Mouse (Mus musculus) limb, embryonic 14.5 days (tissue): ENCODE results near the gene Pkp4. TPM values are rescaled to one million over a fixed set of nuclear protein-coding genes. Genes with fewer than 3 reads are reported as not detected.

Experiments used
- ATAC-seq: fragments of 200-750 bp; cut with Nextera tagmentation; 2 replicates; pipeline ENCODE4 v1.8.0; 2017; ENCODE audit warnings: low read depth, moderate number of reproducible peaks, moderate TSS enrichment; ENCODE audit not compliant: low FRiP score
- DNase-seq: peaks from one replicate; pipeline ENCODE4 v3.0.0-alpha.2; 2015; ENCODE audit warnings: low spot score
- H3K27ac ChIP-seq: fragments of 300-500 bp; sonication (generic); replicated peaks from 2 replicates; pipeline ENCODE4 v1.5.1; 2014; ENCODE audit warnings: low read depth, mild to moderate bottlenecking, low read length, moderate library complexity, mixed read lengths
- H3K27me3 ChIP-seq: fragments of 300-500 bp; sonication (generic); 2 replicates; pipeline ENCODE4 v1.6.1; 2014; ENCODE audit warnings: low read length, mixed read lengths; ENCODE audit not compliant: control insufficient read depth, insufficient read depth
- H3K36me3 ChIP-seq: fragments of 300-500 bp; sonication (generic); 2 replicates; pipeline ENCODE4 v1.6.1; 2014; ENCODE audit warnings: mild to moderate bottlenecking, low read length, moderate library complexity, mixed read lengths; ENCODE audit not compliant: control insufficient read depth, insufficient read depth
- H3K4me1 ChIP-seq: fragments of 300-500 bp; sonication (generic); 2 replicates; pipeline ENCODE4 v1.6.1; 2014; ENCODE audit warnings: antibody characterized with exemption, low read length, mixed read lengths; ENCODE audit not compliant: control insufficient read depth, insufficient read depth
- H3K4me2 ChIP-seq: fragments of 300-500 bp; sonication (generic); replicated peaks from 2 replicates; pipeline ENCODE4 v1.6.1; 2014; ENCODE audit warnings: low read depth, mild to moderate bottlenecking, low read length, moderate library complexity; ENCODE audit not compliant: severe bottlenecking
- H3K4me3 ChIP-seq: fragments of 300-500 bp; sonication (generic); replicated peaks from 2 replicates; pipeline ENCODE4 v1.5.1; 2014; ENCODE audit warnings: low read length
- H3K9ac ChIP-seq: fragments of 300-500 bp; sonication (generic); 2 replicates; pipeline ENCODE4 v1.6.1; 2014; ENCODE audit warnings: mild to moderate bottlenecking, low read depth, low read length, moderate library complexity; ENCODE audit not compliant: severe bottlenecking
- H3K9me3 ChIP-seq: fragments of 300-500 bp; sonication (generic); 2 replicates; pipeline ENCODE4 v1.6.1; 2016; ENCODE audit warnings: low read length; ENCODE audit not compliant: control insufficient read depth
- POLR2A ChIP-seq: fragments of 200-500 bp; IDR thresholded peaks from 2 replicates; pipeline ENCODE4 v1.8.0; 2012; ENCODE audit warnings: inconsistent platforms, mild to moderate bottlenecking, moderate library complexity, borderline replicate concordance; ENCODE audit not compliant: insufficient read depth, insufficient read length; ENCODE audit errors: extremely low read depth
- WGBS: fragments of 180-500 bp; shearing (Covaris S2); extraction: QIAGEN DNeasy Blood & Tissue Kit; methylation state at CpG from one replicate; pipeline ENCODE4 v1.1.7; 2014; 5-methylcytosine and 5-hydroxymethylcytosine counted together
- polyA plus RNA-seq, 2 experiments: library from polyadenylated mRNA; depleted of rRNA in 1 of 2; stranded (reverse) in 1 of 2; unstranded in 1 of 2; fragments of >200 nt; fragmentation: Nextera tagmentation in 1 of 2; extraction: Ambion mirVana in 1 of 2; gene quantifications; 2 replicates each; pipeline versions ENCODE4 v1.2.1 to v1.2.3; 2012 to 2014

The Pkp4 gene
- polyA plus RNA-seq, 2 experiments = 31.3 to 48.7 TPM

DNA sequence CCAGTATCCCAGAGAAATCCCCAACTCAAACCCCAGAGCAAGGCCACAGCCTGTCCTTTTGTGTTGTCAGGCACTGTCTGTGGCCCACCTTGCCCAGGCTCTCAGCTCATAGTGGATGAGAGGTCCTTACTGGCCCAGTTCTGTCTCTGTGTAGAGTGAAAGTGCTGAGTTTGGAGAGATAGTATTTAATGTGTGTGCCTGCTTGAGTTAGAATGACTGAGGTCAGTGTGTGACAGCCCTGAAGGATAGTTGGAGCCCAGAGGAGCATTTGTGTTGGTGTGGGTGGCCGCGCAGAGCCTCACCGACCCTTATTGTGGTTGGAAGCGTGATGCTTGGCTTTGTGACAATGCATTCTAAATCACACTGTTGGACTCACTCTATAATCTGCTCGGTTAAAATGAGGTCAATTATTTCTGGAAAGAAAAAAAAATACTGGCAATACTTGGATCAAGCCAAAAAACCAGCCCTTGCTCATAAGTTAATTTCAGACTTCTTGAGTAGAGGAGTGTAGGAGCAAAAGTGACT lies 29.1 kb downstream of the Pkp4 start:
- Histone ChIP-seq H3K4me2 (no peak overlapping the region), H3K4me3 (no peak overlapping the region), H3K9me3 (no peaks in the 10 kb centered on the region), H3K27ac (no peak overlapping the region), H3K4me1 (peaks cover 17% of the 10 kb centered on the region), H3K36me3 (0 out of 2 replicates have a peak, but pooled peaks cover 3% of the 10 kb centered on the region), H3K27me3 (no peaks in the 10 kb centered on the region), H3K9ac (no peak overlapping the region)
- 80% methylated on average over 5 of the region's 5 CpGs for WGBS
- ATAC-seq (no peak), DNase-seq (no peak)
- TF ChIP-seq POLR2A = no peak

DNA sequence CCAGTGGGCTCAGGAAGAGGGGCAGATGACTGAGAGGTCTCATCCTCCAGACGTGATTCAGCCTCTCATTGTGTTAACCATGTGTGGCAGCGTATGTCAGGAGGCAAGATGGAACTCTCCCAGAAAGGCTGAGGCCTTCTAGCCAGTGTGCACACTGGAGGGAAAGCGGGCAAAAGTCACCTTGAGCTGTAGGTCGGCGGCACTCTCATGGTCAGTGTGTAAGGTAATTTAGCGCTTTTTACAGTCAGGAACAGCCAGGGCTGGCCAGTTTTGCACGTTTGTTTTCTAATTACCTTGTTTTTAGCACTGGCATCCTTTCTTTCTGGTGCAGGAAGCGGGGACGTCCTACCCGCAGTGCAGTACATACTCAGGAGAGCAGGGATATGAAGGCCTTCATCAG lies 29.5 kb downstream of the Pkp4 start:
- no peaks in the 10 kb centered on the region for H3K27me3 ChIP-seq
- DNase-seq (no peak), ATAC-seq (no peak)
- H3K9ac ChIP-seq = no peak overlapping the region
- no peak overlapping the region for H3K4me3 ChIP-seq
- 80% methylated on average over 10 of the region's 10 CpGs for WGBS
- H3K9me3 ChIP-seq = no peaks in the 10 kb centered on the region
- 0 out of 2 replicates have a peak, but pooled peaks cover 3% of the 10 kb centered on the region for H3K36me3 ChIP-seq
- TF ChIP-seq POLR2A = no peak
- H3K27ac ChIP-seq = no peak overlapping the region
- H3K4me1 ChIP-seq = peaks cover 17% of the 10 kb centered on the region
- no peak overlapping the region for H3K4me2 ChIP-seq

DNA sequence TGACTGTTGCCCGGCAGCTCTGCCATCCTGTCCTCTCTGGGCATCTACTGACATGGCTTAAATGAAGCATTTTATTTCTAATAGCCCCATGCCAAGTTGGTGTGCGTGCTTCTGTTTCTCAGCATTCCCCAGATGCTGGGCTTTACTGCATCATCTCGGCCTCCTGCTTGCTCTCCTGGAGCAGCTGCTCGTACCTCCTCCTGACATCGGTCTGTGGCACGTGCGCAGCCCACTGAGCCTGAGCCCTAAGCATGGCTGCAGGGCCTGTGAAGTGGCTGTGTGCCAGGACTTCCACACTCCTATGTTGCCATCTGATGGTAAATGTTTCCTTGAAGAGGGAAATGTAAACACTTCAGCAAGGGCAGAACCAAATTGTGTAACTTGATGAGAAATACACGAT lies 30.8 kb downstream of the Pkp4 start:
- no peak overlapping the region for H3K4me2 ChIP-seq
- ATAC-seq (no peak), DNase-seq (no peak)
- peaks cover 17% of the 10 kb centered on the region for H3K4me1 ChIP-seq
- 73% methylated on average over 8 of the region's 8 CpGs for WGBS
- no peak overlapping the region for H3K9ac ChIP-seq
- H3K4me3 ChIP-seq = no peak overlapping the region
- H3K9me3 ChIP-seq = no peaks in the 10 kb centered on the region
- TF ChIP-seq POLR2A = no peak
- no peaks in the 10 kb centered on the region for H3K27me3 ChIP-seq
- H3K36me3 ChIP-seq = 0 out of 2 replicates have a peak, but pooled peaks cover 3% of the 10 kb centered on the region
- H3K27ac ChIP-seq = no peak overlapping the region

DNA sequence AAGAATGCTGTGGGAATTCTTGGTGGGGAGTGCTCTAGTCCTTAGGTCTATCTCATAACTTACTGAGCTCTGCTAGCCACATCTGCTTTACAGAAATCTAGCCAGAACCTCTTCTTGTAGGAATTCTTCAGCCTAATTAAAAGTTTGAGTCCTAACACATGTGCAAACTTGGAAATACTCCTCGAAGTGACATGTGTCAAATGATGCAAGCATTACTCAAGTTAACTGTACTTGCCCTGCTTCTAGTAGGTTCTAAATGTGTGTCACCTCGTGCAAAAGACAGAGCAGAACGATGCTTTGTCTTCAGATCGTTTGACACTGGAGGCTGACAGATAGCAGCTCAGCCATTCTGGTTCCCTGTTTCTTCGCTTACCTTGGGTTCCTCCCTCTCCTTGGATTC lies 32.5 kb downstream of the Pkp4 start:
- Histone ChIP-seq H3K36me3 (no peaks in the 10 kb centered on the region), H3K4me3 (no peak overlapping the region), H3K4me2 (no peak overlapping the region), H3K27ac (0 out of 2 replicates have a peak overlapping the region, but pooled peaks have one; percentile 41), H3K27me3 (no peaks in the 10 kb centered on the region), H3K9me3 (no peaks in the 10 kb centered on the region), H3K4me1 (peaks cover 17% of the 10 kb centered on the region), H3K9ac (no peak overlapping the region)
- no peak for ATAC-seq
- no peak for DNase-seq
- 71% methylated on average over 5 of the region's 5 CpGs for WGBS
- no peak for TF ChIP-seq POLR2A

DNA sequence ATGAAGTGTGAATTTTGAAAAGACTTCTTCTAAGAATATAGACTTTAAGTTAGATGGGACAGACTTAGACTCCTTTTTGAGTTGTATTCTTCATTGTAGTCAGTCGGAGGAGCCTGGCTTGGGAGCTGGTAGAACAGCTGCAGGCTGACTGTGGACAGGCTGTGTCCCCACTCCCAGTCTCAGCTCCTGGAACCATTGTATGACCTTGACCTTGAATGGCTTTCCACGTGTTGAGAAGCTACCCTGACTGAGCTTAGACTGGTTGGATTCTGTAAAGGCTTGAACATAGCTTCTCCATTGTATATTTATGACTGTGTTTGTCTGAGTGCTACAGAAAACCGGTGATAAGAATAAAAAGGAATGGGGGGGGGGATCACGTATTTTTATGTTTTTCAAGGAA lies 36.5 kb downstream of the Pkp4 start:
- ATAC-seq (no peak), DNase-seq (no peak)
- peaks cover 7% of the 10 kb centered on the region; the same call in 1 of the 2 replicates for H3K4me1 ChIP-seq
- H3K4me3 ChIP-seq = no peak overlapping the region
- no peaks in the 10 kb centered on the region for H3K27me3 ChIP-seq
- H3K27ac ChIP-seq = no peak overlapping the region
- H3K36me3 ChIP-seq = no peaks in the 10 kb centered on the region
- no peak overlapping the region for H3K4me2 ChIP-seq
- no peak overlapping the region for H3K9ac ChIP-seq
- TF ChIP-seq POLR2A = no peak
- no peaks in the 10 kb centered on the region for H3K9me3 ChIP-seq
- 88% methylated on average over 4 of the region's 4 CpGs for WGBS
